Mouse (Mus musculus) midbrain, postnatal 0 days (tissue): ENCODE measurements around the gene Plxnb3. TPM values are rescaled to one million over a fixed set of nuclear protein-coding genes. Genes with fewer than 3 reads are reported as not detected.

ENCODE experiments used
- ATAC-seq: fragments of 200-750 bp; cut with Nextera tagmentation; 2 replicates; pipeline ENCODE4 v1.8.0; 2017; ENCODE audit warnings: moderate number of reproducible peaks, mild to moderate bottlenecking, moderate TSS enrichment, moderate library complexity; ENCODE audit not compliant: low FRiP score
- DNase-seq: peaks from one replicate; pipeline ENCODE4 v3.0.0-alpha.2; 2015; ENCODE audit warnings: low spot score
- H3K27ac ChIP-seq: fragments of 300-500 bp; sonication (generic); 2 replicates; pipeline ENCODE4 v1.5.1; 2014; ENCODE audit warnings: low read depth, mild to moderate bottlenecking, low read length, mixed read lengths
- H3K27me3 ChIP-seq: fragments of 300-500 bp; sonication (generic); 2 replicates; pipeline ENCODE4 v1.6.1; 2014; ENCODE audit warnings: low read length, control low read depth, mixed read lengths; ENCODE audit not compliant: insufficient read depth
- H3K36me3 ChIP-seq: fragments of 300-500 bp; sonication (generic); 2 replicates; pipeline ENCODE4 v1.6.1; 2014; ENCODE audit warnings: low read length, control low read depth, mixed read lengths; ENCODE audit not compliant: insufficient read depth
- H3K4me1 ChIP-seq: fragments of 300-500 bp; sonication (generic); 2 replicates; pipeline ENCODE4 v1.6.1; 2014; ENCODE audit warnings: mild to moderate bottlenecking, control low read depth, antibody characterized with exemption, low read length, mixed read lengths; ENCODE audit not compliant: insufficient read depth
- H3K4me2 ChIP-seq: fragments of 300-500 bp; sonication (generic); 2 replicates; pipeline ENCODE4 v1.6.1; 2014; ENCODE audit warnings: low read depth, mild to moderate bottlenecking, low read length, mixed read lengths; ENCODE audit not compliant: poor library complexity, severe bottlenecking
- H3K4me3 ChIP-seq: fragments of 300-500 bp; sonication (generic); 2 replicates; pipeline ENCODE4 v1.5.1; 2014; ENCODE audit warnings: low read depth, mild to moderate bottlenecking, low read length, moderate library complexity
- H3K9ac ChIP-seq: fragments of 300-500 bp; sonication (generic); replicated peaks from 2 replicates; pipeline ENCODE4 v1.6.1; 2014; ENCODE audit warnings: mild to moderate bottlenecking, low read length, moderate library complexity, mixed read lengths; ENCODE audit not compliant: poor library complexity, severe bottlenecking
- H3K9me3 ChIP-seq: fragments of 300-500 bp; sonication (generic); 2 replicates; pipeline ENCODE4 v1.6.1; 2016; ENCODE audit warnings: low read length, control low read depth
- CTCF ChIP-seq: IDR thresholded peaks from 2 replicates; pipeline ENCODE4 v1.5.1; 2016; ENCODE audit warnings: antibody characterized with exemption, mild to moderate bottlenecking
- WGBS: fragments of 180-500 bp; shearing (Covaris S2); extraction: QIAGEN DNeasy Blood & Tissue Kit; methylation state at CpG from one replicate; pipeline ENCODE4 v1.1.7; 2014; 5-methylcytosine and 5-hydroxymethylcytosine counted together
- polyA plus RNA-seq: library from polyadenylated mRNA; unstranded; fragments of >200 nt; fragmentation: Nextera tagmentation; extraction: Ambion mirVana; gene quantifications from 2 replicates; pipeline ENCODE4 v1.2.1, GENCODE M21; 2015
- total RNA-seq: library from RNA; depleted of rRNA; stranded (reverse); fragments of >200 nt; gene quantifications from 2 replicates; pipeline ENCODE4 v1.2.3, GENCODE M21; 2014

The Plxnb3 gene
- total and polyA plus RNA-seq, 2 experiments from 2014 or later: 0.58 to 4.0 TPM

DNA sequence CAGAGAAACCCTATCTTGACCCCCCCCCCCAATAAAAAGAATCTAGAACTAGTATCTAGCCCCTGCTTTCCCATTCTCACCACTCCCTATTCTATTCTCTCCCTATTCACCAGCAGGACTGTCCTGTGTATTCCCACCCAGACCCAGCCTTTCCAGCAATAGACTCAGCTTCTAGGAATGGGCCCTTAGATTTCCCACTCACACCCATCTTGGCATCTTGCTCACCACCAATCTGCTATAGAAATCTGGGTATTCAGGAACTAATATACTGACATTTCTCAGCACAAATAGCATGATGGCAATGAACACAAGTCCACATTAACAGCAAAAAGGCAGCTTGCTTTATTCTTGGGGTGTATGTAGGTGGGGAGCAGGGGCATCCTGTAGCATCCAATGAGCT is 36.1 kb downstream of the Plxnb3 start:
- Histone ChIP-seq H3K4me3 (no peak overlapping the region), H3K9ac (no peak overlapping the region), H3K27me3 (no peaks in the 10 kb centered on the region), H3K4me2 (no peak overlapping the region), H3K9me3 (no peaks in the 10 kb centered on the region), H3K36me3 (no peaks in the 10 kb centered on the region), H3K4me1 (no peaks in the 10 kb centered on the region), H3K27ac (no peak overlapping the region)
- ATAC-seq (no peak), DNase-seq (no peak)
- no peak for TF ChIP-seq CTCF

DNA sequence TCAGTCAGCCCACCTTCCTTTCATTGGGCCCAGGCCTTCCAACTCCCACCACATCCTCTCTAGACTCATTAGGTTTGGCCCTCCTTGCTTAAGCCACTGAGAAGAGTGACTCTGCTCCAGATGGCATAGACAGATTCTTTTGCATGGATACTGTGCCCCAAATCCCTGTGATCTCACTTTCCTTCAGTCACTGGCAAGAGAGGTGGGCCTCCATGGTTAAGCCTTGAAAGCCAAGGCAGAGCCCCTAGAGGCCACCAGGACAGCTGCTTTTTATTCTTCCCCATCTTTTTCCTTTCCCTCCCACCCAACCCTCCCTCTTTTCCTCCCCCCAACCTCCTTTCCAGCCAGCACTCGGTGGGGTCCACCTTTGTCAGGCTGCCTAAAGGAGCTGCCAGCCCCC is 36.6 kb downstream of the Plxnb3 start:
- Histone ChIP-seq H3K4me1 (no peaks in the 10 kb centered on the region), H3K4me2 (no peak overlapping the region), H3K36me3 (no peaks in the 10 kb centered on the region), H3K27me3 (no peaks in the 10 kb centered on the region), H3K9me3 (no peaks in the 10 kb centered on the region), H3K9ac (no peak overlapping the region), H3K27ac (no peak overlapping the region), H3K4me3 (no peak overlapping the region)
- ATAC-seq (0 out of 2 replicates have a peak, but pooled peaks have one; percentile 18), DNase-seq (peak; percentile 24)
- peak; percentile 30; the same call in 1 of the 2 replicates for TF ChIP-seq CTCF
- 38% methylated on average over 1 of the region's 1 CpGs for WGBS

DNA sequence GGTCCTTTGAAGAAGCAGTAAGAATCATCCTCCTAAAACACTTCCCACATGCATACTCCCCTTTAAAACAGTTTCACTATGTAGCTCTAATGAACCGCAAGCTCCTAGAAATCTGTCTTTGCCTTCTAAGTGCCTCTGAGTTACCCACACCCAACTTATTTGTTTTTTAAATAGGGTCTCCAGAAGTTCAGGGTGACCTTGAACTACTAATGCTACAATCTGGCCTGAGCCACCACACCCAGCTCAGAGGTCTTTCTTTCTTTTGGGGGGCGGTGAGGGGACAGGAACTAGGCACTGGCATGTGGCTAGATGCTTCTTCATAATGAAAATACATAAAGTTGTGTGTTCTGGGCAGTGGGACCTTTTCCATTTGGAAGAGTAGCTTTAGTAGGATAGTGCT is 40.6 kb downstream of the Plxnb3 start:
- Histone ChIP-seq H3K4me1 (no peaks in the 10 kb centered on the region), H3K27ac (no peak overlapping the region), H3K4me3 (no peak overlapping the region), H3K9ac (no peak overlapping the region), H3K36me3 (no peaks in the 10 kb centered on the region), H3K4me2 (no peak overlapping the region), H3K9me3 (no peaks in the 10 kb centered on the region), H3K27me3 (no peaks in the 10 kb centered on the region)
- WGBS: 93% methylated on average over 2 of the region's 2 CpGs
- TF ChIP-seq CTCF: no peak
- ATAC-seq (no peak), DNase-seq (no peak)

DNA sequence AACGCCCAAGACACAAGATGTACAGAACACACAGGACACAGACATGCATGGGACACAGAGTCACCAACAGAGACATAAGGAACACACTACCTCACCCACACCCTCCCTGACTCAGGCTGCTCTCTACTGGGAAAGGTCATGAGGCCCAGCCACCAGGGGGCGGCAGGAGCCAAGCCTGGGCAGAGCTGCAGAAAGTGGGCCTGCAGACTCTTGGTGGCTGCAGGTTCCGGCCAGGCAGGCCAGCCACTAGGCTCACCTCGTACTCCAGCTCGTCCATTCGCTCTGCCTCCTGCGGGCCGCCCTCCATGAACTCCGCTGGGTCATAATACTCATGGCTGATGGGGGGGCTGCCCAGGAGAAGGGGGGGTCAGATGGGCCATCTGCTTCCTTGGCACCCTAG is 41.6 kb downstream of the Plxnb3 start:
- 25% methylated on average over 9 of the region's 9 CpGs for WGBS
- Histone ChIP-seq H3K27me3 (no peaks in the 10 kb centered on the region), H3K4me2 (no peak overlapping the region), H3K4me1 (no peaks in the 10 kb centered on the region), H3K9me3 (no peaks in the 10 kb centered on the region), H3K27ac (no peak overlapping the region), H3K9ac (no peak overlapping the region), H3K36me3 (no peaks in the 10 kb centered on the region), H3K4me3 (no peak overlapping the region)
- peak; percentile 70 for ATAC-seq
- TF ChIP-seq CTCF: peak; percentile 75
- DNase-seq: peak; percentile 54

DNA sequence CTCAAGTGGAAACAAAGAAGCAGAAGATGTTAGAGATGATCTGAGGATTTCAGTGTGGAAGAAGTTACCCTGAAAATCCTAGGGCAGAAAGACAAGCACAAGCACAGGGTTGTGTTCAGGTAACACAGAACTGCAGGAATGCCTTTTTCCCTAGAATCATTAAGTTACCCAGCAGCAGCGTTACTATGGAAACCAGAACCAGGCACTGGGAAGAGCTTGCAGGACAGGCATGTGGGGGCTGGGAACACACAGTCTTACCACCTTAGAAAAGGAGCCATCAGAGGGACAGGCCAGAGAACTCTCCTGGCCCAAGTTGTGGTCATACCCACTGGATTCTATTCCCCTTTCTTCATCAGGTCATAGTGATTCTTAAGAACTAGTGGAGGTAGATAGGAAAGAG is 48.9 kb downstream of the Plxnb3 start:
- Histone ChIP-seq H3K4me2 (no peak overlapping the region), H3K9me3 (no peaks in the 10 kb centered on the region), H3K4me1 (no peaks in the 10 kb centered on the region), H3K9ac (no peak overlapping the region), H3K27ac (no peak overlapping the region), H3K27me3 (no peaks in the 10 kb centered on the region), H3K36me3 (no peaks in the 10 kb centered on the region), H3K4me3 (no peak overlapping the region)
- no peak for ATAC-seq
- TF ChIP-seq CTCF: no peak
- peak; percentile 35 for DNase-seq
- 56% methylated on average over 1 of the region's 1 CpGs for WGBS

DNA sequence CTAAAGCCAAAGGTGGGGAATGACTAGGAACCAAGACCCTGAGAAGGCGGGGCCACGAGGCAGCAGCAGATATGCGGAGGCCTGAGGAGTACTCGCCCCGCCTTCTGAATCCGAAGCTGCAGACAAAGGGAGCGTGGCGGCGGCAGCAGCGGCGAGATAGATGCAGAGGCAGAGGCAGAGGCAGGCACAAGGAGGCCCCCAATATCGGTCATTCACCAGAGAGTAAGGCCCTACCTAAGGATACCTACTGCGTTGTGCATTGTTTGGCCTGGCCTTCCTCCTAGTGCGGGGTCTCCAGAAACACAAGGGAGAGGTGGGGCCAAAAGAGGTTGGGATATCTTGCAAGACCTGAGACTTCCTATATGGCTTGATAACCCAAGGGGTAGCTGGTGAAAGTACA is 58.2 kb downstream of the Plxnb3 start:
- H3K27me3 ChIP-seq: no peaks in the 10 kb centered on the region
- DNase-seq (peak; percentile 21), ATAC-seq (peak; percentile 84)
- H3K27ac ChIP-seq: peak overlapping the region; percentile 77
- H3K4me2 ChIP-seq: peak overlapping the region; percentile 45
- H3K36me3 ChIP-seq: no peaks in the 10 kb centered on the region
- no peaks in the 10 kb centered on the region for H3K9me3 ChIP-seq
- peak overlapping the region; percentile 16; the same call in 1 of the 2 replicates for H3K4me3 ChIP-seq
- no peaks in the 10 kb centered on the region for H3K4me1 ChIP-seq
- WGBS: 14% methylated on average over 14 of the region's 14 CpGs
- H3K9ac ChIP-seq: 0 out of 2 replicates have a peak overlapping the region, but pooled peaks have one; percentile 54
- TF ChIP-seq CTCF: no peak
